Comparison of ENCODE assay signal across 12 mouse cellular contexts in the genomic region with DNA sequence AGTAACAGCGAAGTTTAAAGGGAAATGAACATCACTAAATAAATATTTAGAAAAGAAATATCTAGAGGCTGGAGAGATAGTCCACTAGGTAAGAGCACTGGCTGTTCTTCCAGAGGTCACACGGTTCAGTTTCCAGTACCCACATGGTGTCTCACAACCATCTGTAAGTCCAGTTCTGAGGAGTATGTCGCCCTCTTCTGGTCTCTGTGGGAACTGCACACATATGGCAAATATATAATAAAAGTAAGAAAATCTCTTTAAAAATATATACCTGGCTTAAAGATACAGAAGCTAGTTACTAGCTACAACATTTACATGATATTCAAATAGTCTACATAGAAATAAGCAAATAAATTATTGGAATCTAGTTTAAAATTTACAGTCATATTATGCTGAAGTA.
DNase-seq lines count a peak whose midpoint lies in the region; ATAC-seq and TF ChIP-seq lines count a peak whose summit lies in the region.
"Had no signal": no experiment of that assay in that cellular context is flagged by ENCODE, and none has a peak within 500 bp of the region (broad histone marks: within the 10 kb centered on the region; RNA-seq: fewer than 3 reads in every experiment).

No protein-coding gene starts in this region.

- no peak overlapping the region for H3K9ac ChIP-seq in embryonic facial prominence, embryonic 11.5 days (replicated peaks; ENCODE audit: low read length)
- no peak overlapping the region for H3K9ac ChIP-seq in liver, adult 2 months (ENCODE audit: low read depth, low read length)
- H3K9ac ChIP-seq: limb, embryonic 13.5 days had no signal

- no peaks in the 10 kb centered on the region for H3K79me2 ChIP-seq in liver, adult 2 months (ENCODE audit: control insufficient read depth, insufficient read depth, low read length)

- H3K4me1 ChIP-seq in embryonic facial prominence, embryonic 11.5 days (ENCODE audit: control insufficient read depth, insufficient read depth, low read length) = no peaks in the 10 kb centered on the region
- peaks cover 22% of the 10 kb centered on the region for H3K4me1 ChIP-seq in embryonic facial prominence, embryonic 10.5 days
- H3K4me1 ChIP-seq in liver, adult 2 months (ENCODE audit: control insufficient read depth, insufficient read depth, low read length) = no peaks in the 10 kb centered on the region
- peaks cover 3% of the 10 kb centered on the region for H3K4me1 ChIP-seq in bone marrow, adult 2 months (ENCODE audit: control insufficient read depth, insufficient read depth, low read length)

- no peak overlapping the region for H3K4me3 ChIP-seq in embryonic facial prominence, embryonic 11.5 days (ENCODE audit: low read depth, low read length)
- no peak overlapping the region for H3K4me3 ChIP-seq in embryonic facial prominence, embryonic 10.5 days
- H3K4me3 ChIP-seq in liver, adult 2 months (ENCODE audit: insufficient read depth, low read depth, low read length) = no peak overlapping the region
- no peak overlapping the region for H3K4me3 ChIP-seq in bone marrow, adult 2 months (replicated peaks; ENCODE audit: control insufficient read depth, low read depth, low read length)
- H3K4me3 ChIP-seq: limb, embryonic 13.5 days had no signal

- H3K36me3 ChIP-seq in embryonic facial prominence, embryonic 11.5 days (replicated peaks; ENCODE audit: control insufficient read depth, insufficient read depth, low read depth, low read length) = no peaks in the 10 kb centered on the region
- no peaks in the 10 kb centered on the region for H3K36me3 ChIP-seq in embryonic facial prominence, embryonic 10.5 days (replicated peaks)
- H3K36me3 ChIP-seq in liver, adult 2 months (ENCODE audit: control insufficient read depth, insufficient read depth, low read length) = no peaks in the 10 kb centered on the region
- H3K36me3 ChIP-seq: limb, embryonic 13.5 days had no signal

- peak; percentile 9 for DNase-seq in embryonic facial prominence, embryonic 11.5 days (ENCODE audit: low spot score)
- no peak for DNase-seq in embryonic facial prominence, embryonic 10.5 days (ENCODE audit: low spot score)
- no peak for DNase-seq in liver, adult 2 months (ENCODE audit: extremely low read depth, low read depth, low spot score)
- no peak for DNase-seq in liver
- DNase-seq in B cell, adult 2 months = peak; percentile 58 to 64
- DNase-seq in cerebellum, adult 11 months = no peak
- DNase-seq in right cerebral cortex, postnatal 4 days = no peak
- DNase-seq: cerebellum, postnatal 36 days; heart, adult 18-20 months; thymus, adult 2 months had no signal

- no peak overlapping the region for H3K27ac ChIP-seq in embryonic facial prominence, embryonic 11.5 days (replicated peaks; ENCODE audit: low read depth, low read length)
- no peak overlapping the region for H3K27ac ChIP-seq in embryonic facial prominence, embryonic 10.5 days (replicated peaks)
- H3K27ac ChIP-seq in liver, adult 2 months (replicated peaks; ENCODE audit: insufficient read depth, low read depth, low read length) = no peak overlapping the region
- H3K27ac ChIP-seq in bone marrow, adult 2 months (ENCODE audit: control insufficient read depth, insufficient read depth, low read depth, low read length, poor library complexity) = no peak overlapping the region
- H3K27ac ChIP-seq: limb, embryonic 13.5 days had no signal

- no peak for ATAC-seq in embryonic facial prominence, embryonic 11.5 days (replicated peaks; ENCODE audit: insufficient number of reproducible peaks, low FRiP score, low TSS enrichment, low read depth)

- no peak for TF ChIP-seq POLR2A in liver, adult 2 months (IDR thresholded peaks at IDR 0.05; ENCODE audit: extremely low read depth, insufficient read depth, low read length)
- no peak for TF ChIP-seq POLR2A in bone marrow, adult 2 months (IDR thresholded peaks at IDR 0.05; ENCODE audit: borderline replicate concordance, control insufficient read depth, low read depth, low read length)

- WGBS in embryonic facial prominence, embryonic 11.5 days = 65% methylated on average over 3 of the region's 3 CpGs
- 67% methylated on average over 3 of the region's 3 CpGs for WGBS in embryonic facial prominence, embryonic 10.5 days
- 66% methylated on average over 3 of the region's 3 CpGs for WGBS in liver, adult 2 months
- 77% methylated on average over 3 of the region's 3 CpGs for WGBS in bone marrow, adult 2 months

- H3K9me3 ChIP-seq in embryonic facial prominence, embryonic 11.5 days (replicated peaks; ENCODE audit: control insufficient read depth, low read length) = no peaks in the 10 kb centered on the region
- peaks cover 8% of the 10 kb centered on the region; the same call in 1 of the 2 replicates for H3K9me3 ChIP-seq in embryonic facial prominence, embryonic 10.5 days
- H3K9me3 ChIP-seq: limb, embryonic 13.5 days had no signal

- H3K27me3 ChIP-seq in embryonic facial prominence, embryonic 11.5 days (ENCODE audit: control insufficient read depth, insufficient read depth, low read length) = no peaks in the 10 kb centered on the region
- no peaks in the 10 kb centered on the region for H3K27me3 ChIP-seq in embryonic facial prominence, embryonic 10.5 days (replicated peaks; ENCODE audit: low read depth, poor library complexity, severe bottlenecking)
- H3K27me3 ChIP-seq in liver, adult 2 months (ENCODE audit: control insufficient read depth, insufficient read depth, low read length) = no peaks in the 10 kb centered on the region
- H3K27me3 ChIP-seq: limb, embryonic 13.5 days had no signal

- H3K4me2 ChIP-seq in embryonic facial prominence, embryonic 11.5 days (ENCODE audit: low read depth, low read length) = no peak overlapping the region
- H3K4me2 ChIP-seq: limb, embryonic 13.5 days had no signal

- TF ChIP-seq CTCF in liver, adult 2 months (IDR thresholded peaks at IDR 0.05; ENCODE audit: low read depth, low read length) = peak; percentile 32; the same call in 1 of the 2 replicates
- TF ChIP-seq CTCF in bone marrow, adult 2 months (IDR thresholded peaks at IDR 0.05; ENCODE audit: control insufficient read depth, insufficient read depth, low read length) = peak; percentile 40; the same call in 1 of the 2 replicates

Comparison
In these comparisons a context has a peak if more than half of its experiments do, and no peak if none do; other contexts are left out.
1. DNase-seq: peak in embryonic facial prominence, embryonic 11.5 days (single experiment) and B cell, adult 2 months (2 of 2); none in embryonic facial prominence, embryonic 10.5 days (single experiment), liver, adult 2 months (single experiment), liver (single experiment), cerebellum, adult 11 months (single experiment) and right cerebral cortex, postnatal 4 days (single experiment).